Mouse (Mus musculus): Measurements from ENCODE around the gene Cadm1.

Gene Cadm1

DNA sequence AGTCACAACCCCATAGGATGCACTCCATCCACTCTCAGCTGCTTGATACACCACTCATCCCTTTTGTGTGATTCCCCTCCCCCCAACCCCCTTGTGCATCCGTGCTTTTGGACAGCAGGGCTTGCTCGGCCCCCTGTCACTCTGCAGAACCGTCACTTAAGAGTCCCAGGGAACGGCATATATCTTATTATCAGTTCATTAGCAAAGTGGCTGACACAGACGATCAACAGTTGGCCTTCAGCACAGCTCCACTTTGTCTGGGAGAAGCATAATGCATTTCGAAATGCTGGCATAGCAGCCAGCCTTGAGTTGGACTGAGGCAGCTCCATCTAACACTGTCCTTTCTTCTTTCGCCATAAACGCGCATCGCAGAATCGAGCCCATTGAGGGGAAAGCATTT, 248.5 kb downstream of the Cadm1 start:
- in situ Hi-C loops (cut with MboI, MseI) = no loop called here

DNA sequence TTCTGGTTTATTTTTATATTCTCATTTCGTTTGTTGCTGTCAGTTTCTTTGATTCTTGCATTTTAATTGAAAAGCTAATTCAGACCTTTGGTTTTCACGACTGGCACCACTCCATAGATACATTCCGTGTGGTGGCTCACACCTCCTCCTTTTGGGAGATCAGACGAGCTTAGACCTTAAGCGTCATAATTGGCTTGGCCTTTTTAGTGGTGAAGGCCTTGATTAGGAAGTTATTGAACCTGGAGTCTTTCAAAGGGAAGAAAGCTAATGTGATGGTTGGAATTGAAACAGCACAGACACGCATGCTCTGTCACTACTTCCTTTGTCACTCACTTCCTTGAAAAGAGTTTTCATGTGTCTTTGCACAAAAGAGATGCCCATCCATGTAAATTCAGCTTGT, 249.3 kb downstream of the Cadm1 start:
- in situ Hi-C loops (cut with MboI, MseI) = no loop called here

DNA sequence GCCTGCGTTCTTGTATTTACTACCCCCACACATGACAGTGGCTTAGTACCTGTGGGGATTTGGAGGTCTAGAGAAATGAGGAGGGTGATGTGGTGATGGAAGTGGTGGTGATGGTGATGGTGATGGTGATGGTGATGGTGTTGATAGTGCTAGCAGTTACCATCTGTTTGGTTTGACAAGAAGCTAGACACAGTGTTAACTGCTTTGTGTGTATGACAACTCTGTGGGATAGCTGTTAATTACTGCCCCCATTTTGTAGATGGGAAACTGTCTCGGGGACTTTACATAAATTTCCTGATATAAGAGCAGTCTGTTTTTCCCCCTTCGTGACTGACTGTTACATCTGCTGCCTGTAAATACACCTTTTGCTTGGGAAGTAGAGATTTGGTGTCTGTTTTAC, 256.7 kb downstream of the Cadm1 start:
- in situ Hi-C loops (cut with MboI, MseI) = no loop called here

DNA sequence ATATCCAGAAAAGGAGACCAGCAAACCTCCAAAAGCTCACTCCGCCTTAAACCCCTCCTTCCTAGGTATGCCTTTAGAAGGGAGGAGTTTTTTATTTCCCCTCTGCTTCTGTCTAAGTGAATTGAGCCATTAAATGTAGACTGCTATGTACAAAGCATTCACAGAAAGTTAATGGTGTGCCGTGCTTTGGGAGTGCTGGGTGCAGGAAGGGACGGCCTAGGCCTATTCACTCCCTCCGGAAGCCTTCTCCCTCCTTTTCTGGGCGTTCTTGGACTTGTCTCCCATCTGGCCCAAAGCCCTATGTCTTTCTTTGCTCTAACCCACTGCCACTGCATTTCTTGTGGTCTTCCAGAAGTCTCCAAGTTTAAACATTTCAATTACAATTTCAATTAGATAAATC, 268.5 kb downstream of the Cadm1 start:
- in situ Hi-C loops (cut with MboI, MseI) = no loop called here

DNA sequence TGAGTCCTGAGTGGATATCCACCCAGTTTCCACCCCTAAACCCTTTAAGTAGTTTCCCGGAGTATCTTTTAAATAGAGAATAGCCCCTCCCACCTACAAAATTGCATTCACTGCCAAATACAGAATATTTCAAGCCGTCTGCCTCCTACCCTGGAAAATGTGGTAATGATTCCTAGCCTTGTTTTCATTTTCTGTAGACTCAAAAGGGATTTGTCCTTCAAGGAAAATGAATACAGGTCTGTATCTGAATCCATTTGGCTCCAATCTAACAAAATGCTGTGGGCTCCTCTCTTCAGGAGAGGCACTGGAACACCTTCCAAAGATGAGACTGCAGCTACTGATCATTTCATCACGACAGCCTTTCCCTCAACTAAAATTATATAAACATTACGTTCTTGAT, 271.3 kb downstream of the Cadm1 start:
- in situ Hi-C loops (cut with MboI, MseI) = no loop called here

DNA sequence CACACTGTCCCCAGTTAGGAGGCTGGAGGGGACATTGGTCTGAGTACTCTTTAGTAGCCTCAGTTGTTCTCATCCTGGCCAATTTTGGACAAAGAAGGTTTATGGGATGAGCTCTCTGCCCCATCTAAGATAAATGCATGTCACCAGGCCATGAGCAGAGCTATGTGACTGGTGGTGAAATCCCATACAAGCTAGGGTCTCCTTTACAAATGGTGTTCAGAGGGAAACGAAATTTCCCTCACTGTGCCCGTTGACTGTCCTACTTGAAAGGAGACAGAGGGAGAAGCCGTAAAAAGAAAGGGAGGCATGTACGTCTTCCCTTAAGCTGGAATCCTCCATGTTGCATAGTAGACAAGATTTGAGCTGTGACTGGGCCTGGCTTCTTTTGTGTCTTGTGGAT, 272.6 kb downstream of the Cadm1 start:
- in situ Hi-C loops (cut with MboI, MseI) = no loop called here

DNA sequence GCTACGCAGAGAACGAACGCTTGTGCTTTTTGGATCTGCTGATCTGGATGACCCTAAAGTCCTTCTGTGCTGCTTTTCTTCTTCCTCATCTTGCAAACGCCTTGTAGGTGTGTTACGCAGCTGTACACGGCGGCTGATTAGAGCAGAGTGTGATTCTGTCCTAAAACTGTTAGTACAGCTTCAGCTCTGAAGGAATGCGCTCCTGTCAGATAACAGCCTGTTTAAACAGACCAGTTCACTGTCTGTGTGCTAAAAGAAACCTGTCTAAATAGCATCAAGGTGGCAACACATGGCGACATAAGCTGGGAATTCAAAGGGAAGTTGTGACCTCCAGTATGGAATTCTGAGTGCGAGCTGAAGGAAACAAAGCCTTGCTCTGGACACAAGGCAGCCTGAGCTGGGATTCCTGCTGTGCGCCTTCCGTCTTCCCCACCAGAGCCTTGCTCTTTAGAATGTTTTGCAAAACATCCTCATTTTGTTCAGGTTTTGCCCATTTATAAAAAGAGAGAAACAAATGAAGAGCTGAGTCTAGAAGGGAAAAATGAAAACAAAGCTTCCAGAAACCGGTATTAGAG, 273.6 kb downstream of the Cadm1 start:
- in situ Hi-C loops (cut with MboI, MseI) = no loop called here

DNA sequence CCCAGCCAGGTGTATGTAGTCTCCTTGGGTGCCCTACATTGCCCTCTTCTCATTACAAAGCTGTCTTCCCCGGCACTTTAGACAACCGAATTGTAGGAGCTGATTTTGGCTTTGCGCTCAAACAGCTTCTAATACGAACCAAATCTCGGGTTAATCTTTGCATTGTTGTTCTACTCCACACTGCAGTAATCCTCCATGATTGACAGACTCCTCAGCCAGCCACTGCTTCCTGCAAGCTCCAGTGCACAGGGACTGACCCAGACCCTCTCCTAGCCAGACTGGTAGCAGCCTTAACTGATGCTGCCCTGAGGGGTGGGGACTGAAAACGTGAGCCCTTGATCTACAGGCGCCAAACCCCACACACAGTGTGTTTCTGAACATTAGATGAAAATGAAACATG, 275.7 kb downstream of the Cadm1 start:
- in situ Hi-C loops (cut with MboI, MseI) = no loop called here

DNA sequence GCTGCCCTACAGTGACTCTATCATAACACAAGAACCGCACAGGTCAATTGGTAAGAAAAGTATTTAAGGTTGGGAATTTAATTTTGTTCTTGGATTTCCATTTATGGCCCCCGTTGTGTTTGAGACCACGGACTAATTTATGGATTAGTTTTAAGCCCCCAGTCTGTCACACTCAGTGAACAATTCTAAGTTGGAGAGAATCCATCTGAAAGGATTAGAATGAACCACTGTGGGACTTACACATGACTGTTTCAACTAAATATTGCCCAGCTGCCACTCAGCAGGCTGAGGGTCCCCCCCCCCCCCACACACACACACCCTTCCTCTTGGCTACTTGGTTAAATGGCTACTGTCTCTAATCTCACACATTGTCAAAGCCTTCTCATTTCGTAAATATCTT, 295.7 kb downstream of the Cadm1 start:
- in situ Hi-C loops (cut with MboI, MseI) = no loop called here

DNA sequence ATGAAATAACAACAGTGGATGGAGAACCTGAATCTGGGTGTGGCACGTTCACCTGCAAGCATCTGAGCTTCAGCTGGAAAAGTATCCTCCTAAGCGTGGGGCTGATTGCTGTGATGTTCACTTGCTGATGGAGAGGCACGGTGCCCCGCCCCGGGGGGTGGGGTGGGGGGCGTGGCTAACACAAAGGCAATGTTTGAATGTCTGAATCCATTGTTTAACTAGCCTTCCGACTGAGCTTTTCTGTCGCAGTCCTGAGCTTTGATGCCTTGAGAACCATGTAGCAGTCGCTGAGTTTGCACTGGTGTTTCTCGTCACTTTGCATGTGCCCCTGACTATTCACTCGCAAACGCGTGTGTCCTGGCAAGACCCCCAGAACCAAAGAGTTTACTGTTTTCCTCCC, 298.8 kb downstream of the Cadm1 start:
- in situ Hi-C loops (cut with MboI, MseI) = no loop called here

DNA sequence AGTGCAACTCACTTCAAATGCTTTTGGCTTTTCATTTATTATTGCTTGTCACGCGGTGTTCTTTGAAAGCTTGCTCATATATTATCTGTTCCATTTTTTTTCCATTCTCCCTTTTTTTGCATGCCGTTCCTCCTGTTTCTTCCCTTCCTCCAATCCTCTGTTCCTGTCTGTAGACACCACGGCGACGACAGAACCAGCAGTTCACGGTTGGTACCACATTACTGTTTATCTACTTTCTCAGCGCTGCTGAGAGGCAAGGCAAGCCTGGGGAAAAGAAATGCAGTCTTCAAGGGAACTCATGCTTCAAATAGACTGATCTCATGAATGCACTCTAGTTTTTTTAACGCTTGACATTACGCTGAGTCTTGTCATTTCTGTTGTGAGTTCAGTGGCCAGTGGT, 299.2 kb downstream of the Cadm1 start:
- in situ Hi-C loops (cut with MboI, MseI) = no loop called here

DNA sequence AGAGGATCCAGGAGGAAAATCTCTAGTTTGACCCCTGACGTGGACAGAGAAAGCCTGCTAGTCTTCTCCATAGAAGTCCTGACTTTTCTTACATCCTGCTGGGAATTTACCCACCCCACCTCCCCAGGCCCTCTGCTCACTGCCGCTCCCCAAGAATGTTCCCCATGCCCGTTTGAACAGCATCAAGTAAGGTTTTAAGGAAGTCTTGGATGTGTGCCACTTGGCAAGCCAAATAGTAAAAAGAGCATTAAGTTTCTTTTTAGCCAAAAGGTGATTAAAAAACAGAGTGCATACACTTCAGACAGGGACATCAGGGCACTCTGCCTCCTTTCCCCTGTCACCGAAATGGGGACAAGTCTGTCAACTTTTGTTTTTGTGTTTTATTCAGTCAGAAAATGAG, 299.9 kb downstream of the Cadm1 start:
- in situ Hi-C loops (cut with MboI, MseI) = no loop called here

DNA sequence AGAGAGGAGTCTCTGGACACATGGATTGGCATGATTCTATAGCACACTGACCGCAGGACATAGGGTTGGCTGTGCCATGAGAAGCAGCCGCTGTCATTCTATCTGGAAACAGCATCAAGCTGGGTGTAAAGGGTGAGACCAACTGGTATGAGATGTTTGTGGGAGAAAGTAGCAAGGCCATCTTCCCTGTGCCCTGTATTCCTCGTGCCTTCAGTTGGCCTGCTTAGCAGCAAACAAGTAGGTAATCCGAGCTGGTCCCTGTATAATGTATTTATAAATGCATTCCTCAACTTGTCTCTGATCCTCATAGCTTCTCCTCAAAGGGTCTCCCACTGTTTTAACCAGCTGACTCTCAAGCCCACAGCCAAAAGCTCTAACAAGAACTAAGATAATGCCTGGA, 301.4 kb downstream of the Cadm1 start:
- in situ Hi-C loops (cut with MboI, MseI) = no loop called here

DNA sequence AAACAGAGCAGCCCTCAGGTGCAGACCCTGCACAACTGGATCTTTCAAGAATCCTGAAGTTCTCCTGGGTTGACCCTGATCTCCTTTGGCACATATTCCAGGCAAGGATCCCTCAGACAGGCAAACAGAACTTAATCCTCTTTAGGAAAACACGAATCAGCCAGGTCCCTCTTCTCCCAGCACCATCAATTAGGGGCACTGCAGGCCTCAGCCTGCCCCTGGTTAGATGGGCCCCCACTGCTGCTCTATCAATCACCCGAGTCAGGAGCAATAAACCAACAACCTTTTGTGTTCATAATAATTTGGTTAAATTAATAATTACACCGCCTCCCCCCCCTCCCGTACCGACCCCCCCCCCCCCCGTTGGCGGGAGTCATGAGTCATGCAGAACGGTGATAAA, 308.2 kb downstream of the Cadm1 start:
- in situ Hi-C loops (cut with MboI, MseI) = no loop called here

DNA sequence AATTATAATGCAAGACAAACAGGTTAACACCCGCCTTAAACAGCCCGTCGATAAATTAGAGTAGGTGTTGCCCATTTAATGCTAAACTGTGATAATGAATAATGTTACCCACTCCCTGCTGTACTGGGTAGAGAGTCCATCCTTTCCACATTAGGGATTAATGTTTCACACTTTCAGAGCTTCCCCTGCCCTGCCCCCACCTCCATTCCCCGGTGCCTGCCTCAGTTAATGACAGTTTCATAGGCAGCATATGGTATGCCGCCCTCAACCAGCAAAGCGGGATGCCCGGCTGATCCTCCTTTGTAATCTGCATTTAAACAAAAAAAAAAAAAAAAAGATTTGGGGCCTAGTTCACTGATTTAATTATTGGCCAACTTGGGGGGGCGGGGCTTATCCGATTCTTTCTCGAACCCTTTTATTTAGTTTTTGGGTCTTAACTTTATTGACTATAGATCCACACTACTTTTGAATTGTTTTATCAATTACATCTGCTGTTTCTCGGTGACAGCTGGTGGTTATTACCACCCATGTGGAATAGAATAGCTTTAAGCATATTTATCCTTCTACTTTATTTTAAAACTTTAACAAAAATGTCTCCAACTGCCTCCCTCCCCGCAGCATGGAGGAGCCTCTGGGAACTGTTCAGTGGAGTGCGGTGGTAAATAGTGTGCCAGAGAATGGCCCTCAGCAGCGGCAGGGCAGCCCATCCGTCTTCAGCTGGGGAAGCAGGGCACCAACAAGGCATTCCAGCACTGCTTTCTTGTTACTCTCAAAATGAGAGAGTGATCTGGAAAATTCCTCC, 309.1 kb downstream of the Cadm1 start:
- in situ Hi-C loops (cut with MboI, MseI) = no loop called here

DNA sequence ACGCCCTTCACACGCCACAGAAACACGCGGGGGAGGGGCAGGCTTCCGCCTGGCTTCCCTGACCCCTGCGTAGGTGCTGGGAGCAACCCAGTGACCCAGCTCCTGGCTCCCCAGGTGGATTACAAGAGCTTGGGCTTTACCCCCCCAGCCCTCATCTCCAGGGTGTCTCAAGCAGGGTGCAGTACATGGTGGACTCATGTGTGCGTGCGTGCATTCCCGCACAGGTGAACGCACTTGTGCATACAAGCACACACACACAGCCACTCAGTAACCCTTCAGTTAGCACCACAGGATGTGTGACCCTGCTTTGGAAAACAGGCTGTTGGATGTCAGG, 309.7 kb downstream of the Cadm1 start:
- in situ Hi-C loops (cut with MboI, MseI) = no loop called here

DNA sequence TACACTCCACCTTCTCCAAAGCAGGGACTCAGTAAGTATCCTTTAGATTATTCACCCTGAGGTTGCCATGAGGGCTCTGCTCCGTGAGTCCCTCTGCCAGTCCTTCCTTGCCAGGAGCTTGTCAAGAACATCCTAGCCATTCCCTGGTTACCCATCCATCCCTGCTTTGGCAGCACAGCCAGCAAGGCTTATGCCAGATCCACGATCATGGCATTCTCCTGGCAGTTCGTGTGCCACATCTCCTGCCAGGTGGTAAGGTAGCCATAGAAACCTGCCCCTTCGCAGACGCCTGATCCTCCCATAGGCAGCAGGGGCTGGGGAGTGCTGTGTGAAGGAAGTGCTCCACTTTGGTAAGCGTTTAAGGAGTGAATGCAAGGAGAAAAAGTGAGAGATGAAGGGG, 313.4 kb downstream of the Cadm1 start:
- in situ Hi-C loops (cut with MboI, MseI) = no loop called here

DNA sequence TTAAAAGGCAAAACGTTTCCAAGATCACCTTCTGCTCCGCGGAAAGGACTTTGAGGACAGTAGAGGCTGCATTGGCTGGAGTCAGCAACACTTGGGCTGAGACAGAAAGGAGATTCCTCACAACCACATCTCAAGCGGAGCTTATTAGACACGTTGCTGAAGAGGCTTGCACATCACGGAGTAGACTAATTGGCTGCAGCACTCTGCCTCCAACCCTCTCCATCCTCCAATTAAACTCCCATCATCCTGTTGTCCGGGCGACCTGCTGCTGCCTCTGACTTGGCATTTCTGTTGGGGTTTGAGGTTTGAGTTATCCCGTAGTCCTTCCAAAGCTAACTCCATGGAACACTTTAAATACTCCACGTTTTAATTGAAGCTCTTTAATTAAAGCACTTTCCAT, 316.3 kb downstream of the Cadm1 start:
- in situ Hi-C loops (cut with MboI, MseI) = no loop called here

DNA sequence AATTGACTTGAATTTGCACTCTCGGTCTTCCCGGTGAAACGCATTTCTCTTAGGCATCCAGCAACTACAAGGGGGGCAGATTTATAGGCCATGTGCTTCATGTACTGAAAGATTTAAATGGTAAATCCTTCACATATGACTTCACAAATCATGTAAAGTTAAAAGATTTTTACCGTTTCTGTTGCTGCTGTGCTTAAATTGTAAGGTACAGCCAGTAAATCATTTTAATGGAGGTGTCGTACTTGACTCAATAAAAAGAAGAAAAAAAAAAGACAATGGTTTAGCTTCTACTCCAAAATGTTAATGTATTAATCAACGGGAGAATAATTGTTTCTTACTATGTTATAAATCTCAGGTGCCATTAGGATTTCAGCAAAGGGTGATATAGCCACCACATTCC, 317.0 kb downstream of the Cadm1 start:
- in situ Hi-C loops (cut with MboI, MseI) = no loop called here

DNA sequence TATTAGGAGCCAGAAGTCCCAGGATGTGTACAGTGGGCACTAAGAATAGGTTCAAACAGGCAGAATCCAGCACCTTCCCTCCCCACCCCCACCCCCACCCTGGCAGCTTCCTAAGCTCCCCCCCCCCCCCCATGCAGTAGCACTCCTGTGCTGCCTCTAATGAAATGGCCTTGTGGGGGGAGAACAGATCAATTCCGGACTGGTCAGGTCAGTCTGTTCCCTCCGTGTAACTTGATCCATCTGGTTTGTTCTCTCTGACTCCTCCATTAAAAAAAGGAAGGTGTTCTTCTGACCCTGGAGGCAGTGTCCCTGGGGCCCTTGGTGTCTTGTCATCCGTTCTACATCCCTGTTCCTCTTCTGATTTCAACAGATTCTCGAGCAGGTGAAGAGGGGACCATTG, 317.8 kb downstream of the Cadm1 start:
- in situ Hi-C loops (cut with MboI, MseI) = no loop called here

DNA sequence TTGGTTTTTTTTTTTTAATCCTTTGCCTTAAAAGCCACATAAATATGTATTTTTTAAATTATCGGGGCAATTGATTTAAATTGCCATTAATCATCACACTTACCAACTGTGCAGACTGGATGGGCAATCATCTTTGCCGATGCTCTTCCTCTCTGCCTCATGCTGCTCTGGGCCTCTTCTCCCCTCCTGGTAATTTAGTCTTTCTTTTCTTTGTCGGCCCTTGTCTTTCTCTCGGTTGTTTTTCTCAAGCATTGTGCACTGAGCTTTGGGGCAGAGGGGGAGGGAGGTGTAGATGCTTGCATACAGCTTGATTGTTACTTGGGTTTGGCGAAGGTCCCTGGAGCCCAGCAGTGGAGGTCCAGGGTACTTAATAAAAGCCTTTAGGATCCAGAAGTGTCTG, 318.8 kb downstream of the Cadm1 start:
- in situ Hi-C loops (cut with MboI, MseI) = no loop called here

DNA sequence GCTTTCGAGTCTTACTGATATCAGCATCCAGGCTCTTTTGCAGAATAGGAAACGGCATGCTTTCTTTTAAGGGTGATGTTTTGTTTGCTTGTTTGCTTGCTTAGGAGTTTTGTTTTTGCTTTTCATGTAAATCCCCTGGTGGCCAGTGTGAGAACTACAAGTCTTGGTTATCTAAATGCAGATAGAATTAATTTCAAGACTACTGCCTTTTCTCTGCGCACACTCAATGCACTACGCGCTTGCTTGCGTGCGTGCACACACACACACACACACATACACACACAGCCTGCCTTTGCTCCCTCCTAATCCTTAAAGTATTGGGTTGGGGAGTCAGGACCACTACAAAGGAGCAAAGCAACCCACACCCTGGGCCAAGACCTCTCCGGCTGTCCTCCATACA, 326.3 kb downstream of the Cadm1 start:
- in situ Hi-C loops (cut with MboI, MseI) = no loop called here

DNA sequence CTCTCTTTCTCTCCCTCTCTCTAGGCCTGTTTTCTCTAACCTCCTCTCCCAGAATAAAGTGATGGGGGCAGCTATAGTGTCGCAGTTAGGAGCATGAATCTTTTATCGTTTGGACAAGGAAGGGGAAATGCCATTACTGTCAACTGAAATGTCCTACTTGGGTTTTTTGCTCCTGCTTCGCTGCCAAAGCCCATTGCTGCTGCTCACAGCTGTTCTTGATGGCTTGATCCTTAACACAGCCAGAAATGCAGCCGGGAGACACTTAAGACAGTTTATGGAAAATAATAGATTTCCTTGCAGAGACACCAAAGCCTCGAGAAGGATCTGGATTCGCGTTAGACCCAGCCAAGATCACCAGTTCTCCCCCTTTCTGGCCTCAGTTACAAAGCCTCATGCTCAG, 327.3 kb downstream of the Cadm1 start:
- in situ Hi-C loops (cut with MboI, MseI) = no loop called here

DNA sequence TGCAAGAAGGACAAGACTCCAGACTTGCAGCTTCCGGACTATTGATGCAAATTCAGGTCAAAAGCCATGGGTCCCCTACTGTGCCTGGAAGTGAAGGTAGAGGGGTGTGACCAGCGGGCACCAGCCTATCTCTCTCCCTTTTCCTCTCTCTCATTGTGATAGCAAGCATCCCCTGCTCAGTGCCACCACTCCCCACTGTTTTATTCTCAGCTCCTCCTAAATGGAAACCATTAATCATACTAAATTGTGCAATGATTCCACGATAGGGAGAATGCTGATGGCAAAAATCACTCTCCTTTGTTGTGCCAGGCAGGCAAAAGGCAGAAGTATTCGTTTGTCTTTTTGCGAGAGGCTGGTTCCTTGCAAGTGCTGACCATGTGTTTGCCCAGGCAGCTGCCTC, 328.2 kb downstream of the Cadm1 start:
- in situ Hi-C loops (cut with MboI, MseI) = no loop called here

All from regulatory T cell (primary cell).